ENCODE assay signal across 12 mouse cellular contexts in the genomic region with DNA sequence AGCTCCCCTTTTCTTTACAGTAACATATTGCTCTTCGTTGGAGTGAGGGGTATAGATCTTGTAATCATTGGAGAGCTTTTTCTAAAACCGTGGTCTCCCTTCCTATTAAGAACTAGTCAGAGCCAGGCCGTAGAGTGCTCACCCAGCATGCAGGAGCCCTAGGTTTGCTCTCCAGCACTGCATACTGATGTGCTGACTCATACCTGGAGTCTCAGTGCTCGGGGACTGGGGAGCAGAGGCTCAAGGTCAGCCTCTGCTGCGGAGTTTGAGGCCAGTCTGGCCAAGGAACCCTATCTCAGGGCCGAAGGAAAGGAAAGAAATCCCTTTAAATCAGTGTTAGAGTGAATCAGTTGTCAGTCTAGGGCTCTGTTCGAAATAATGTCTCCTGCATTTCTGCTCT. TPM values are rescaled to one million over a fixed set of nuclear protein-coding genes. Genes with fewer than 3 reads are reported as not detected.
DNase-seq lines count a peak whose midpoint lies in the region; ATAC-seq lines count a peak whose summit lies in the region.
"Had no signal": no experiment of that assay in that cellular context is flagged by ENCODE, and none has a peak within 500 bp of the region (broad histone marks: within the 10 kb centered on the region; RNA-seq: fewer than 3 reads in every experiment).

No protein-coding gene starts in this region.

- H3K4me1 ChIP-seq in hindbrain, embryonic 11.5 days (replicated peaks; ENCODE audit: control insufficient read depth, insufficient read depth, low read length), result peaks cover 9% of the 10 kb centered on the region

- 91% methylated on average over 7 of the region's 7 CpGs for WGBS in hindbrain, embryonic 11.5 days

- no peaks in the 10 kb centered on the region for H3K27me3 ChIP-seq in hindbrain, embryonic 11.5 days (ENCODE audit: control insufficient read depth, insufficient read depth, low read length)
- H3K27me3 ChIP-seq: embryonic facial prominence, embryonic 13.5 days had no signal

- no peaks in the 10 kb centered on the region for H3K9me3 ChIP-seq in hindbrain, embryonic 11.5 days (ENCODE audit: control insufficient read depth, low read length)
- H3K9me3 ChIP-seq: embryonic facial prominence, embryonic 13.5 days had no signal

- no peak for ATAC-seq in activated CD4-positive, CD25-positive, alpha-beta regulatory T cell, adult 4 months
- no peak for ATAC-seq in hindbrain, embryonic 11.5 days (ENCODE audit: low FRiP score)

- H3K9ac ChIP-seq in hindbrain, embryonic 11.5 days (ENCODE audit: low read depth, low read length), result no peak overlapping the region
- H3K9ac ChIP-seq: embryonic facial prominence, embryonic 13.5 days had no signal

- 0 out of 2 replicates have a peak, but pooled peaks cover 13% of the 10 kb centered on the region for H3K36me3 ChIP-seq in hindbrain, embryonic 11.5 days (ENCODE audit: control insufficient read depth, insufficient read depth, low read length)

- no peak overlapping the region for H3K27ac ChIP-seq in hindbrain, embryonic 11.5 days (ENCODE audit: low read depth, low read length)
- H3K27ac ChIP-seq: embryonic facial prominence, embryonic 13.5 days had no signal

- no peak overlapping the region for H3K4me2 ChIP-seq in hindbrain, embryonic 11.5 days (replicated peaks; ENCODE audit: low read depth, low read length)

- DNase-seq in lung, adult 18-20 months, result peak; percentile 58 to 65
- no peak for DNase-seq in lung, postnatal 10 days
- DNase-seq in Muller cell, postnatal 12 days (ENCODE audit: inconsistent ontology term), result peak; percentile 54
- DNase-seq in induced T-regulatory cell, adult 2 months (ENCODE audit: low read depth), result peak; percentile 47
- peak; percentile 58 for DNase-seq in lung, postnatal 36 days
- no peak for DNase-seq in hindbrain, embryonic 11.5 days (ENCODE audit: low spot score)
- DNase-seq in spleen, postnatal 10 days (ENCODE audit: low spot score in 2 of 2), result no peak
- DNase-seq: gastrocnemius, postnatal 25 days; layer of hippocampus, adult 9-11 months; thymus, adult 18-20 months had no signal

- H3K4me3 ChIP-seq in hindbrain, embryonic 11.5 days (ENCODE audit: low read depth, low read length), result no peak overlapping the region
- H3K4me3 ChIP-seq: embryonic facial prominence, embryonic 13.5 days had no signal

RNA-seq across cellular contexts. Expression of a gene that starts 0.8 kb away (rescaled TPM):
- polyA plus RNA-seq in activated CD4-positive, CD25-positive, alpha-beta regulatory T cell, adult 4 months (2017; shearing (Covaris generic)), result 10 to 100 TPM; 21.2 to 31.5 TPM
- 171 and 203 TPM in 2 replicates for polyA plus RNA-seq in hindbrain, embryonic 11.5 days (2014; fragmentation: Nextera tagmentation; extraction: Ambion mirVana)

RNA-seq across cellular contexts. Expression of a gene that starts 4.2 kb away (rescaled TPM):
- 100 to 1,000 TPM; 258 to 260 TPM for polyA plus RNA-seq in activated CD4-positive, CD25-positive, alpha-beta regulatory T cell, adult 4 months (2017; shearing (Covaris generic))
- polyA plus RNA-seq in hindbrain, embryonic 11.5 days (2014; fragmentation: Nextera tagmentation; extraction: Ambion mirVana), result 110 and 117 TPM in 2 replicates

RNA-seq across cellular contexts. Expression of a gene that starts 8.6 kb away (rescaled TPM):
- polyA plus RNA-seq in activated CD4-positive, CD25-positive, alpha-beta regulatory T cell, adult 4 months (2017; shearing (Covaris generic)), result 1 to 10 TPM in 1 of 2 experiments, under 1 TPM in 1; 0.40 to 1.1 TPM
- 0.21 TPM in 1 of 2 replicates, not detected in the other for polyA plus RNA-seq in hindbrain, embryonic 11.5 days (2014; fragmentation: Nextera tagmentation; extraction: Ambion mirVana)

RNA-seq across cellular contexts. Expression of a gene that starts 15.1 kb away (rescaled TPM):
- polyA plus RNA-seq in activated CD4-positive, CD25-positive, alpha-beta regulatory T cell, adult 4 months (2017; shearing (Covaris generic)), result 10 to 100 TPM; 31.0 to 34.7 TPM
- polyA plus RNA-seq in hindbrain, embryonic 11.5 days (2014; fragmentation: Nextera tagmentation; extraction: Ambion mirVana), result 6.1 and 9.7 TPM in 2 replicates

RNA-seq across cellular contexts. Expression of a gene that starts 18.2 kb away (rescaled TPM):
- not detected for polyA plus RNA-seq in activated CD4-positive, CD25-positive, alpha-beta regulatory T cell, adult 4 months (2017; shearing (Covaris generic))
- polyA plus RNA-seq in hindbrain, embryonic 11.5 days (2014; fragmentation: Nextera tagmentation; extraction: Ambion mirVana), result 0.61 and 0.73 TPM in 2 replicates

Comparison
In these comparisons a context has a peak if more than half of its experiments do, and no peak if none do; other contexts are left out.
1. DNase-seq: peak in lung, adult 18-20 months (2 of 2), Muller cell, postnatal 12 days (single experiment), induced T-regulatory cell, adult 2 months (single experiment) and lung, postnatal 36 days (single experiment); none in lung, postnatal 10 days (single experiment), hindbrain, embryonic 11.5 days (single experiment) and spleen, postnatal 10 days (0 of 2).